Comparison of ENCODE assay signal across 11 mouse cellular contexts in genomic region chr9:74864471-74864870, GRCm38 (mm10). TPM values are rescaled to one million over a fixed set of nuclear protein-coding genes. Genes with fewer than 3 reads are reported as not detected.
A peak's percentile ranks its signal among the peaks of the same experiment; 100 is the strongest.
DNase-seq lines count a peak whose midpoint lies in the region; ATAC-seq and TF ChIP-seq lines count a peak whose summit lies in the region.
"Had no signal": no experiment of that assay in that cellular context is flagged by ENCODE, and none has a peak within 500 bp of the region (broad histone marks: within the 10 kb centered on the region; RNA-seq: fewer than 3 reads in every experiment).

No protein-coding gene starts in this region.

- WGBS in kidney, embryonic 15.5 days: under 1% methylated on average over 14 of the region's 14 CpGs
- WGBS in hindbrain, embryonic 12.5 days: 2% methylated on average over 14 of the region's 14 CpGs
- WGBS in liver, embryonic 15.5 days (ENCODE audit: insufficient replicate concordance): 4% methylated on average over 14 of the region's 14 CpGs
- WGBS in neural tube, embryonic 13.5 days: 2% methylated on average over 14 of the region's 14 CpGs
- WGBS in cerebellum, adult 2 months: 7% methylated on average over 14 of the region's 14 CpGs

- ATAC-seq in kidney, embryonic 15.5 days (replicated peaks; ENCODE audit: low FRiP score): no peak
- no peak for ATAC-seq in hindbrain, embryonic 12.5 days (ENCODE audit: low FRiP score)
- no peak for ATAC-seq in liver, embryonic 15.5 days (ENCODE audit: insufficient read depth)
- ATAC-seq in neural tube, embryonic 13.5 days (ENCODE audit: low read depth): no peak
- ATAC-seq: CD4-positive, CD25-positive, alpha-beta regulatory T cell, adult 4 months had no signal

- H3K4me2 ChIP-seq in kidney, embryonic 15.5 days: 0 out of 2 replicates have a peak overlapping the region, but pooled peaks have one; percentile 98
- H3K4me2 ChIP-seq in hindbrain, embryonic 12.5 days (replicated peaks): peak overlapping the region; percentile 76
- peak overlapping the region; percentile 61 for H3K4me2 ChIP-seq in liver, embryonic 15.5 days
- peak overlapping the region; percentile 90 for H3K4me2 ChIP-seq in neural tube, embryonic 13.5 days

- peaks cover 70% of the 10 kb centered on the region for H3K4me1 ChIP-seq in kidney, embryonic 15.5 days
- H3K4me1 ChIP-seq in hindbrain, embryonic 12.5 days: peaks cover 41% of the 10 kb centered on the region
- H3K4me1 ChIP-seq in liver, embryonic 15.5 days (replicated peaks): no peaks in the 10 kb centered on the region; the same call in 1 of the 2 replicates
- H3K4me1 ChIP-seq in neural tube, embryonic 13.5 days (replicated peaks): peaks cover 61% of the 10 kb centered on the region
- H3K4me1 ChIP-seq in cerebellum, adult 2 months (ENCODE audit: control insufficient read depth, insufficient read depth, low read length): peaks cover 10% of the 10 kb centered on the region; the same call in 1 of the 2 replicates

- no peak overlapping the region for H3K9ac ChIP-seq in kidney, embryonic 15.5 days
- H3K9ac ChIP-seq in hindbrain, embryonic 12.5 days: peak overlapping the region; percentile 72
- no peak overlapping the region for H3K9ac ChIP-seq in liver, embryonic 15.5 days
- H3K9ac ChIP-seq in neural tube, embryonic 13.5 days: peak overlapping the region; percentile 73

- TF ChIP-seq CTCF in cerebellum, adult 2 months (IDR thresholded peaks at IDR 0.05; ENCODE audit: borderline replicate concordance, insufficient read depth, low read depth, low read length): no peak

- no peaks in the 10 kb centered on the region for H3K9me3 ChIP-seq in kidney, embryonic 15.5 days (replicated peaks)
- H3K9me3 ChIP-seq in hindbrain, embryonic 12.5 days (replicated peaks): no peaks in the 10 kb centered on the region
- H3K9me3 ChIP-seq in liver, embryonic 15.5 days (replicated peaks): no peaks in the 10 kb centered on the region
- no peaks in the 10 kb centered on the region for H3K9me3 ChIP-seq in neural tube, embryonic 13.5 days

- H3K4me3 ChIP-seq in kidney, embryonic 15.5 days (replicated peaks): no peak overlapping the region
- H3K4me3 ChIP-seq in hindbrain, embryonic 12.5 days: peak overlapping the region; percentile 50
- peak overlapping the region; percentile 54 for H3K4me3 ChIP-seq in liver, embryonic 15.5 days (replicated peaks)
- peak overlapping the region; percentile 52 for H3K4me3 ChIP-seq in neural tube, embryonic 13.5 days
- no peak overlapping the region for H3K4me3 ChIP-seq in cerebellum, adult 2 months (replicated peaks; ENCODE audit: insufficient read depth, low read depth, low read length)

- H3K27me3 ChIP-seq in kidney, embryonic 15.5 days: peaks cover 100% of the 10 kb centered on the region
- peaks cover 92% of the 10 kb centered on the region for H3K27me3 ChIP-seq in hindbrain, embryonic 12.5 days
- peaks cover 98% of the 10 kb centered on the region for H3K27me3 ChIP-seq in liver, embryonic 15.5 days
- peaks cover 99% of the 10 kb centered on the region for H3K27me3 ChIP-seq in neural tube, embryonic 13.5 days
- peaks cover 9% of the 10 kb centered on the region; the same call in 1 of the 2 replicates for H3K27me3 ChIP-seq in cerebellum, adult 2 months (ENCODE audit: control insufficient read depth, insufficient read depth, low read length)

- TF ChIP-seq POLR2A in cerebellum, adult 2 months (IDR thresholded peaks at IDR 0.05; ENCODE audit: borderline replicate concordance, insufficient read depth, low read length): no peak

- DNase-seq in kidney, postnatal 14 days: no peak
- DNase-seq in cerebellum, adult 2 months: no peak
- DNase-seq in spleen, adult 18-20 months: no peak
- DNase-seq: cerebellum, postnatal 14 days; kidney, postnatal 36 days had no signal

- H3K36me3 ChIP-seq in kidney, embryonic 15.5 days: no peaks in the 10 kb centered on the region
- no peaks in the 10 kb centered on the region for H3K36me3 ChIP-seq in hindbrain, embryonic 12.5 days
- no peaks in the 10 kb centered on the region for H3K36me3 ChIP-seq in liver, embryonic 15.5 days (replicated peaks)
- no peaks in the 10 kb centered on the region for H3K36me3 ChIP-seq in neural tube, embryonic 13.5 days

- H3K27ac ChIP-seq in kidney, embryonic 15.5 days: no peak overlapping the region
- peak overlapping the region; percentile 78 for H3K27ac ChIP-seq in hindbrain, embryonic 12.5 days
- peak overlapping the region; percentile 45; the same call in 1 of the 2 replicates for H3K27ac ChIP-seq in liver, embryonic 15.5 days (replicated peaks)
- H3K27ac ChIP-seq in neural tube, embryonic 13.5 days (replicated peaks): peak overlapping the region; percentile 52
- no peak overlapping the region for H3K27ac ChIP-seq in cerebellum, adult 2 months (ENCODE audit: insufficient read depth, low read length)

RNA-seq across cellular contexts. Expression of gene Onecut1, which starts 2.8 kb away (rescaled TPM):
- 0.10 and 0.13 TPM in 2 replicates for polyA plus RNA-seq in kidney, embryonic 15.5 days (2015; fragmentation: Nextera tagmentation; extraction: Ambion mirVana)
- 9.3 and 11.7 TPM in 2 replicates for polyA plus RNA-seq in hindbrain, embryonic 12.5 days (2016; fragmentation: Nextera tagmentation; extraction: Ambion mirVana)
- 2.0 and 2.2 TPM in 2 replicates for polyA plus RNA-seq in liver, embryonic 15.5 days (2015; fragmentation: Nextera tagmentation; extraction: Ambion mirVana)
- 6.6 and 7.8 TPM in 2 replicates for polyA plus RNA-seq in neural tube, embryonic 13.5 days (2015; fragmentation: Nextera tagmentation; extraction: Ambion mirVana)
- 0.21 and 0.22 TPM in 2 replicates for polyA plus RNA-seq in cerebellum, adult 2 months (2012; rRNA removed)
- polyA plus RNA-seq: CD4-positive, CD25-positive, alpha-beta regulatory T cell, adult 4 months; lung, embryonic 16.5 days had no signal

Comparison
In these comparisons a context has a peak if more than half of its experiments do, and no peak if none do; other contexts are left out.
1. H3K27ac ChIP-seq: peak in hindbrain, embryonic 12.5 days (single experiment), liver, embryonic 15.5 days (single experiment) and neural tube, embryonic 13.5 days (single experiment); none in kidney, embryonic 15.5 days (single experiment) and cerebellum, adult 2 months (single experiment).
2. H3K4me3 ChIP-seq: peak in hindbrain, embryonic 12.5 days (single experiment), liver, embryonic 15.5 days (single experiment) and neural tube, embryonic 13.5 days (single experiment); none in kidney, embryonic 15.5 days (single experiment) and cerebellum, adult 2 months (single experiment).
3. H3K9ac ChIP-seq: peak in hindbrain, embryonic 12.5 days (single experiment) and neural tube, embryonic 13.5 days (single experiment); none in kidney, embryonic 15.5 days (single experiment) and liver, embryonic 15.5 days (single experiment).
4. Peak in every context shown above with its lines, with median percentiles within 50 percentile points of each other: H3K4me2 ChIP-seq.